Mouse (Mus musculus) monocyte, adult 59 days (primary cell): Measurements from ENCODE around the gene Efr3b. TPM values are rescaled to one million over a fixed set of nuclear protein-coding genes. Genes with fewer than 3 reads are reported as not detected.

Experiments
- total RNA-seq, 2 experiments: library from RNA; stranded (reverse); gene quantifications; one replicate each; pipeline ENCODE4 v1.2.4; 2023

Efr3b gene
- total RNA-seq, result under 1 TPM; 0.15 to 0.42 TPM

GRCm38 (mm10) chr12:4038061-4039041 lies at the start of gene Efr3b:
Gene Efr3b (minus strand): TSS chr12:4038915.

GRCm38 (mm10) chr12:4082132-4083001 lies 43.7 kb upstream of the Efr3b start, which contains the start of gene Dnajc27:
Gene Dnajc27 (plus strand): TSS chr12:4082583.

GRCm38 (mm10) chr12:3954651-3955050 lies 84.1 kb downstream of the Efr3b start, which contains the start of gene Pomc:
Gene Pomc (plus strand): TSS chr12:3954951.

Other genes starting within 250 kb of the Efr3b start
- 10 to 100 TPM; 59.6 to 95.9 TPM for gene Dnmt3a, start 232.9 kb downstream of the Efr3b start, total RNA-seq
- 1 to 10 TPM in 1 of 2 experiments, under 1 TPM in 1; 0.52 to 1.5 TPM for gene Pomc, start 84.0 kb downstream of the Efr3b start, total RNA-seq
- gene Dnajc27, start 43.7 kb upstream of the Efr3b start, total RNA-seq, result 1 to 10 TPM; 7.4 to 7.5 TPM
- 10 to 100 TPM; 20.6 to 21.1 TPM for gene Adcy3, start 94.2 kb upstream of the Efr3b start, total RNA-seq
- 1 to 10 TPM; 6.0 to 6.9 TPM for gene Ptrhd1, start 195.1 kb upstream of the Efr3b start, total RNA-seq
- gene Cenpo, start 195.4 kb upstream of the Efr3b start, total RNA-seq, result 10 to 100 TPM; 12.9 to 13.8 TPM